Mouse (Mus musculus) ovary, postnatal 36 days (tissue): ENCODE results near the gene Ctdsp1.

Experiments
- DNase-seq: peaks from one replicate; pipeline ENCODE4 v3.0.0; 2022; ENCODE audit warnings: low spot score, mixed read lengths

Gene Ctdsp1

DNA sequence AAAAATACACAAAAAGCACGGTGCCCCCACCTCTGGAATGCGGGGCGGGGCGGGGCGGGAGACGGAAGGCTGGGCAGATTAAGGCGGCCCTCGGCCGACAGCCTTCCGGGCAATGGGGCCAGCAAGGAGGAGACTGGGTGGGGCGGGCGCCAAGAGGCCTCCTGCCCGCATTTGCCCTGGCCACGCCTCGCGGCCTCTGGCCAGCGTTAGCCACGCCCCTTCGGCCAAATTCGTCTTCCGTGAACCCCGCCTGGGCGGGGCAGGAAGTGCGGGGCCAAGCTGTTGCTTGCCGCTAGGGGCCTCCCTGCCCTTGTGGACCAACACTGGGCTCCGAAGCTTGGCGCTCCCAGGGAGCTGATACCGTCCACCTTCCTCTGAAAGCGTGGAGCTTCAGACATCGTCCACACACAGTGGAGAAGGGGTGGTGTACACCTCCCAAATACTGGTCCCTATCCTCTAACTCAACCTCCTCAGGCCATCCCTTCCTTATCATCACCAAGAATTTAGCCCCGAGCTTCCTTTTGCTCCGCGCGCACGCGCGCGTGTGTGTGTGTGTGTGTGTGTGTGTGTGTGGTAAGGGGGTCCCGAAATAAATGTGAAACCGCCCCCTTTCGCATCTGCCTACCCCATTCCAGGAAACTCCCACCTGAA lies 6.1 kb downstream of the Ctdsp1 start:
- peak; percentile 100 for DNase-seq

GRCm38 (mm10) chr1:74397919-74398451 lies 6.7 kb downstream of the Ctdsp1 start:
- DNase-seq = peak; percentile 70

DNA sequence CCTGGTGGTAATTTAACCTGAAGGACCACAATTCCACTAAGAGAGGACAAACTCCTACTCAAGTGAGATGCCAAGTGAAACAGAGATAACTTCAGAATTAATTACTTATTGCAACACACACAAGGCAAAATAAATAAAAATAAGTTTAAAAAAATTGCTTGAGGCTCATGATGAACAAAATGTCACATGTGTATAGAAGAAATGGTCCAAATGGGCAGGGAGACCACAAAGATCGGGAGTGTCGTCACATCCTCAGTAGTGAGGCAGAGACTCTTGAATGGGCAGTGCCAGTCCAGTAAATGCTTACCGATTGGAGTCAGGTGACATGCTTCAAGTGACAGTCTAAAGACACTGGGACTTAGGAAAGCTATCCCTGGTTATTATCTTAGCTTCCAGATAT lies 9.2 kb downstream of the Ctdsp1 start:
- no peak for DNase-seq

DNA sequence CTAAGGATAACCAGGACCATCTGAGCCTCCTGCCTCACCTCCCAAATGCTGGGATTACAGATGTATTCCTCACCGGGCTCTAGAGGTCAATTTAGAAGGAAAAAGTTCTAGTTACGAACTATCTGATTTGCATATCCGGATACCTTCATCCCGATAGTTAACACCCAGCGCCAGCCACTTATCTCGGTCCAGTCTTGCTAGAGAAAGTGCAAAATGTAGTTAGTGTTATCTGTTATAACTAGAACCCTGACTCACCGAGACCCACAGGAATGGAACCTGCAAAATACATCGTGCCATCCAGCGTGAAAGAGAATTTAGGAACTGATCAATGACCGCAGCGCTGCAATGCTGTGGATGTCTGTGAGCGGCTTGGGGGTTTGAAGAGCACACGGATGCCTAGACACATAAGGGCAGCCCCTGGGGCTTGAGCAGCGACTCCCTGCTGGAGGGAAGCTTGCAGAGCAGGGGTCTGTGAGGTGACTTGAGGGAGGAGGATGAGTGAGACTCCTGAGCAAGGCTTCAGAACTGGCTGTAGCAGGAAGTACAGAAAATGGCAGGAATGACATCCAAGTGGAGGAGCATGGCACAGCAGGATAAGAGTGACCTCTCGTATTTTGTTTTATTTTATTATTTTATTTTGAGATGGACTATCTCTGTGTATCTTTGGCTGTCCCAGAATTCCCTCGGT lies 9.8 kb downstream of the Ctdsp1 start:
- no peak for DNase-seq

DNA sequence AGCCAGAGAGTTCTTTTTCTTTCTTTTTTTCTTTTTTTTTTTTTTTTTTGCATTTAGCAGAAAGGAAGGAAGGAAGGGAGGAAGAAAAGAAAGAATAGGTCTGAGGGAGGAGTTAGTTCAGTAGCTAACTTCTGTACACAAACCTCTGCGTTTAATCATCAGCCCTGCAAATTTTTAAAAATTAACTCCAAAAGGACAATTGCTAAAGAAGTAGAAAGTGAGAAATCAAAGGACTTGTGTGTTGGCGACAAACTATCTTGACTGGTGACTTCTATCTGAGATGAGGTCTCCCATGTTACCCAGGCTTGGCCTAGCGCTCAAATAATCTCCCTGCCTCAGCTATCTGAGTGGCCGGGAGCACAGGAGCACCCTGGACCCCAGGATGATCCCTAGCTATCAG lies 12.9 kb downstream of the Ctdsp1 start:
- no peak for DNase-seq

DNA sequence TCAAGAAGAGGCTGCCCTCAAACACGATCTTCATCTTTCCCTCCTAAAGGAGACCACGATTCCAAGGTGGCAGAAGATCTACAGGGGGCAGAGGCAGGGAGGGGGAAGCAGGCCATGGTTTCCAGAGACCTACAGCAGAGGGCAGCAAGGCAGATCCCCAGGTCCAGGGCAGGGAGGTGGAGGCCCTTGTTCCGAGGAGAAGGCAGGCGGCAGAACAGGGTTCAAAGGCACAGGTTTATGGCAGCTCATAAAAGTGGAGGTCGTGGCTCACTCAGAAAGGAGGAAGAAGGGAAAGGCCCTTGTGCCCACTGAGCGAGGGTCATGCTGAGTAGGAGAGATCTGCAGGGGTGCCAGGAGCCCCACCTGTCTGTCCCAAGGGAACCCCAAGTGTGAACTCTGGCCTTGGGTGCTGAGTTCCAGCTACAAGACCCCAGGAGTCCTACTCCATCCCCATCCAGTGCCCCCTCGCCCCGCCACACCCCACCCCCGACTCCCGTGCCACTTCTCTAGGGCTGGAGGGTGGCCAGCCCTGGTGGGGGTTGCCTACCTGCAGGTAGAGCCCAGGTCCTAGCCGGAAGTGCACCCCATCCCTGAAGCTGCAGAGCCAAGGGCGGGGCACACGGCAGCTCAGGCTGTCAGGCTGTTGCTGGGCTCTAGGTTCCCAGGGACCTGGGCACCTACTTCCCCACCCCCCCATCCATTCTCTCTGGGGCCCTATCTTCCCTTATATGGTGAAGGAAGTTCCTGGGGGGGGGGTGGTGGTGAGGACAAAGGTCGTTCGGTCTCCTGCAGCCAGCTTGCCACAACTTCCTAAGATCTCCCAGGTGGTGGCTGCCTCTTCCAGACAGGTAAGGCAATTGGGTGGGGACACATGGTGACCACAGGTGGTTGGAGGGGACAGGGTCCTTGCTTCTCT lies 17.5 kb downstream of the Ctdsp1 start, which contains the start of gene Vil1:
TSS of gene Vil1 (plus strand) at position 788 of the 916 bp plus-strand sequence.
- DNase-seq = no peak

GRCm38 (mm10) chr1:74411753-74412325 lies 20.5 kb downstream of the Ctdsp1 start:
- DNase-seq = no peak

DNA sequence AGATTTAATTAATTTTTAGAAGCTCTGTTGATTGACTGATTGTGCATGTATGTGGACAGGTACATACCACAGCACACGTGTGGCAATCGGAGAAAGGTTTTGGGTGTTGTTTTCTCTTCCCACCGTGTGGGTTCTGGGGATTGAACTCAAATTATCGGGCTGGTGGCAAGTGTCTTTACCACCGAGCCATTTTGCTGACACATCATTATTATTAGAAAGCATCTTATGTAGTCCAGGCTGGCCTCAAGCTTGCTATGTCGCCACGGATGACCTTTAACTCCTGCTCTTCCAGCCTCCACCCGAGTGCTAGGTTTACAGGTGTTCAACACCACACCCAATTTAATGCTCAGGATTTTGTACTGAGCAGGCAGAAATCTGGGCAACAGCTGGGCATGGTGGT lies 21.4 kb downstream of the Ctdsp1 start:
- DNase-seq = no peak

GRCm38 (mm10) chr1:74415143-74415542 lies 23.8 kb downstream of the Ctdsp1 start:
- DNase-seq = no peak

DNA sequence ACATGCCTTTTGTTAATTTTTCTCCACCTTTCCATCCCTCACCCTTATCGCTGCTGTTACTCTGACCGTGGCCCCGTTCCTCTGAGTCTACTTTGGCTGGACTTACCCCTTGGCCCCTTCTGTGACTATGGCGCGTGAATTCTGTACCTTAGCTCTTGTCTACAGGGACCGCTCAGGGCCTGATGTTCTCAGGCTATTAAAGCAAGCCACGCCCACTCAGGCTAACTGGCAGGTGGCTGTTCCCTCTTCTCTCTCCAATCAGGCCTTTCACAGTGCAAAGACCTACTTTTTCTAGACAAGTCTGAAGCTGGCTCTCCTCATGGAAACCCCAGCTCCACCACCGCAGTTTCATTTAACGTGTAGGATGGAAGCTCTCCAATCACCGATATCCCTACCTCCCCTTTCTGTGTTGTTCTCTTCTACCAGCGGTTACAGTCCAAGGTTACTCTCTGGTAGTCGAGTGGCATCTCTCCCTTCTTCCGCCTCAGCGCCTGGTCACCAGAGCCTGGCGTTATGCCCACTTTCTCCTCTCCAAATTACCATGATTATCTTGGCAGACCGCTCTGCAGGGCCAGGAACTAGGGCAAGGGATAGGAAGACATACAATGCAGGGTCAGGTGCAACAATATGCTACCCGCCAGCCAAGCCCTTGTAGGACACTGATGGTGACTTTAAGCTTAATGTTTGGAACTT lies 27.6 kb downstream of the Ctdsp1 start:
- peak; percentile 26 for DNase-seq

DNA sequence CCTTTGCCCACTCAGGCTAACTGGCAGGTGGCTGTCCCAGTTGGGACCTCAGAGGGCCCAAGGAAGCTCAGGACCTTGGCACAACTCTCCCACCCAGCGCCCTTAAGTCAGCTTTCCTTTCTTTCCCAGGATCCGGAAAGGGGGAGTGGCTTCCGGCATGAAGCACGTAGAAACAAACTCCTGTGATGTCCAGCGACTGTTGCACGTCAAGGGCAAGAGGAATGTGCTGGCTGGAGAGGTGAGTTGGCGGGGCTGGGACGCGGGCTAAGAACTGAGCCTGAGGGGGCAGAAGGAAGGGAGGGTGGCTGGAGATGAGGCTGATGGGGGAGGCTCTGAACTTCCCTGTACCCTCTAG lies 28.1 kb downstream of the Ctdsp1 start:
- no peak for DNase-seq

GRCm38 (mm10) chr1:74423147-74423546 lies 31.8 kb downstream of the Ctdsp1 start:
- no peak for DNase-seq

DNA sequence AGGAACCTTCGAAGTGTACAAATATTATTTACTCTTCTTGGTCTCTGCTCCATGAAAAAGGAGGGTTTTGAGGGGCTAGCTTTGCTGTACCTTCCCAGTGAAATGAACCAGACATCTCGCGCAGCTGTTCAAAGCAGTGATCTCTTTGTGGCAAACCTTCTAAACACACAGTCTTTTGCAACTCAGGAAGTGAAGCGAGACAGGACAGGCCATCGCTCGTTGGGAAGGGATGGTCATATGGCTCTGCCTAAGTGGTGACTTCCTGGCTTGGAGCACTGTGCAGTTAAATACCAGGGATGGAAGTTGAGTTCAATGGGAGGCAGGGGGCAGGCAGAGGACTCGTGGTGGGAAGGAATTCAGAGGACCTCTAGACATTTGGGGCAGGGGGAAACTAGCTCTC lies 34.5 kb downstream of the Ctdsp1 start:
- no peak for DNase-seq

- no peak for DNase-seq
Measured at GRCm38 (mm10) chr1:74433220-74433619, 41.9 kb downstream of the Ctdsp1 start.

- DNase-seq = no peak
Measured at GRCm38 (mm10) chr1:74434596-74434995, 43.3 kb downstream of the Ctdsp1 start.

DNA sequence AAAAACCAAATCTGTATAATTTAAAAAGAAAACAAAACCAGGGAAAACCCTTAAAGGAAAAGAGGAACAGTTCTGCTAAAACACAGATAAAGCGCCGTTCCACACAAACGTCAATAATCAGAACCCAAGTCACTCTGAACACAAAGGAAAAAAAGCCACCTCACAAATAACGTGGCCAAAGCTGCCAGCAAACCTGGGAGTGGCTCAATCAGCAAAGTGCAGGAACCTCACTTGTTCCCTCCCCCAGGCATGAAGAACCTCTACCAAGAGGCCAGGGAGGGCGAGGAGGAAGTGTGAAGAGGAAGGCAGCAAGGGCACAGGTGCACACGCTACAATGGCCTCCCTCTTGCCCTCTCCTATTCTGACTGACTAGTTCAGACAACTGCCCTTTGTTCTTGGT lies 44.3 kb downstream of the Ctdsp1 start:
- no peak for DNase-seq

- no peak for DNase-seq
Measured at GRCm38 (mm10) chr1:74437702-74438427, 46.6 kb downstream of the Ctdsp1 start.

DNA sequence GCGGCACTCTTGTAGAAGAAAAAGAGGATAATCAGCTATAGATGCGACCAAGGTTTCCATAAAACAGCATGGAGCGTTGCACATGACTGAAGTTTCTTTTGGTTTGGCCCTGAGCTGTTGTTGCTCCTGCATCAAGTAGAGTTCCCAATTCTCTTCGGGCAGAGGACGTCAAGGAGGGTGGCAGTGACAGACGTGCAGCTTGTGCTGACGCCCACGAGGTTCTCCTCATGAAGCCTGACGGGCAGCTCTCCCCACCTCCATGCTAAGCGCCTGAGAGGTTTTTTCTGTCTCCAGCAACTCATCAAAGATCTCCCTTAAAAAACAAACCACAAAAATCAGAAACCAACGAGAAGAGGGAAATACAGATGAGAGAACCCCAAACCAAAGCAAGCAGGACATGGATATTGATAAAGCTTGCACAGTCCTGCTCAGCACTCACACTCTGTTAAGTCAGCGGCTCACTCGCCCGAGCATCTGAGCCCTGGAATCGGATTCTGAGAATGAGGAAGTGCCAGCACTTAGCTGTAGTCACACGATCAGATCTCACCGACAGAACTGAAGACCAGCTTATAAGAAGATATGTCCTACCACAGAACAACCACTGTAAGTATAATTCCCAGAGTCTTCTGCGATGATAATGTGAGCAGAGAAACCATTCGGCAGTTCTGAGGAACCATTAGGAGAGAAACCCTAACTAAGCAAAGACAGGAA lies 48.0 kb downstream of the Ctdsp1 start:
- no peak for DNase-seq

- DNase-seq = no peak
Measured at GRCm38 (mm10) chr1:74444538-74444937, 53.2 kb downstream of the Ctdsp1 start.
